12 mouse cellular contexts compared by ENCODE assay signal in the genomic region with DNA sequence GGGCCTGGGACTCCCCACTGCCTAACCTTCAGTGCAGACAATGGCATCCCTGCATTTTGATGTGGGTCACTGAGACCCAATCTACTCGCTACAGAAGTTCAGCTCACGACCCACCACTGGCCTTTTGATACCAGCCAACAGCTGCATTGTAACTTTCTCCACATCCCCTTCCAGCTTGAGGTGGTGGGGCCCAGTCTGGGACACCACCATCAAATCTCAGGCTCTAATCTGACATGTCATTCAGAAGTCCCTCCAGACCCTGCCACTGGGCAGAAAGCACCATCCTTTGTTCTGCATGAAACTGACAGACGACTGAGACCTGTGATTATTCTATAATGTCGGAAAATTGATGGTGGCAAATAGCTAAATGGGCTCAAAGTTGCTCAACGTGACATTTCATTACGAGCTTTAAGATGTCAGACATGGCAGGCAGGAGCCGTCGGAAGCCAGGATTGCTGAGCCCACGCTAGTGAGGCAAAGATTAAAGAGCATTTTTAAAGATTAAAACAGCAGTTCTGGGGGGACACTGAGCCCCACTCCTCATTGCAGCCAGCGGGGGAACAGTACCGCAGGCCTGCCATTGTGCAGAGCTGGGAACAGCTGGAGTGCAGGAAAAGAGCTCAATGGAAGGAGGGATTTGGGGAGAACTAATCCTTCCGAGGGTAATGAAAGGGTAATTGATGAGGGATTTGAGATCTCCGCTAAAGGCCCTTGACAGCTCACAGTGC. TPM values are rescaled to one million over a fixed set of nuclear protein-coding genes. Genes with fewer than 3 reads are reported as not detected.
DNase-seq lines count a peak whose midpoint lies in the region; ATAC-seq lines count a peak whose summit lies in the region.
"Had no signal": no experiment of that assay in that cellular context is flagged by ENCODE, and none has a peak within 500 bp of the region (broad histone marks: within the 10 kb centered on the region; RNA-seq: fewer than 3 reads in every experiment).

No protein-coding gene starts in this region.

- WGBS in embryonic facial prominence, embryonic 13.5 days: 19% methylated on average over 13 of the region's 13 CpGs
- WGBS in hindbrain, embryonic 13.5 days: 13% methylated on average over 13 of the region's 13 CpGs

- H3K36me3 ChIP-seq in embryonic facial prominence, embryonic 13.5 days: no peaks in the 10 kb centered on the region
- H3K36me3 ChIP-seq in hindbrain, embryonic 13.5 days: no peaks in the 10 kb centered on the region

- H3K27ac ChIP-seq in embryonic facial prominence, embryonic 13.5 days: peak overlapping the region; percentile 48
- H3K27ac ChIP-seq in hindbrain, embryonic 13.5 days: peak overlapping the region; percentile 80

- no peak overlapping the region for H3K9ac ChIP-seq in embryonic facial prominence, embryonic 13.5 days
- 0 out of 2 replicates have a peak overlapping the region, but pooled peaks have one; percentile 6 for H3K9ac ChIP-seq in hindbrain, embryonic 13.5 days
- H3K9ac ChIP-seq: liver, postnatal 0 days had no signal

- 0 out of 2 replicates have a peak, but pooled peaks have one; percentile 16 for ATAC-seq in embryonic facial prominence, embryonic 13.5 days (ENCODE audit: insufficient number of reproducible peaks, insufficient read depth, low FRiP score, low TSS enrichment, low read depth)
- peak; percentile 78 for ATAC-seq in hindbrain, embryonic 13.5 days (ENCODE audit: low FRiP score)
- ATAC-seq: liver, postnatal 0 days had no signal

- H3K4me3 ChIP-seq in embryonic facial prominence, embryonic 13.5 days: no peak overlapping the region
- no peak overlapping the region for H3K4me3 ChIP-seq in hindbrain, embryonic 13.5 days
- H3K4me3 ChIP-seq: myocyte had no signal

- DNase-seq in embryo, embryonic 10 days (ENCODE audit: low spot score): peak; percentile 51
- peak; percentile 15 for DNase-seq in neural tube, embryonic 10.5 days (ENCODE audit: extremely low spot score, low spot score)
- no peak for DNase-seq in cerebellum, adult 8-10 months
- DNase-seq in left cerebral cortex, adult 11 months (ENCODE audit: low spot score): no peak
- DNase-seq in frontal cortex, adult 2 months (ENCODE audit: extremely low spot score in 1 of 2, low spot score in 1 of 2): no peak
- no peak for DNase-seq in frontal cortex, postnatal 25 days (ENCODE audit: low spot score in 2 of 2)
- DNase-seq: kidney, postnatal 25 days; liver, postnatal 0 days; right cerebral cortex, postnatal 25 days had no signal

- no peaks in the 10 kb centered on the region for H3K9me3 ChIP-seq in embryonic facial prominence, embryonic 13.5 days
- no peaks in the 10 kb centered on the region for H3K9me3 ChIP-seq in hindbrain, embryonic 13.5 days

- peaks cover 6% of the 10 kb centered on the region; the same call in 1 of the 2 replicates for H3K27me3 ChIP-seq in embryonic facial prominence, embryonic 13.5 days
- H3K27me3 ChIP-seq in hindbrain, embryonic 13.5 days: peaks cover 49% of the 10 kb centered on the region

- no peak overlapping the region for H3K4me2 ChIP-seq in embryonic facial prominence, embryonic 13.5 days
- no peak overlapping the region for H3K4me2 ChIP-seq in hindbrain, embryonic 13.5 days

- H3K4me1 ChIP-seq in embryonic facial prominence, embryonic 13.5 days: peaks cover 24% of the 10 kb centered on the region
- peaks cover 43% of the 10 kb centered on the region for H3K4me1 ChIP-seq in hindbrain, embryonic 13.5 days (replicated peaks)

RNA-seq across cellular contexts. Expression of gene Fadd, which starts 45.5 kb away (rescaled TPM):
- 9.6 and 10.0 TPM in 2 replicates for polyA plus RNA-seq in embryonic facial prominence, embryonic 13.5 days (2015; fragmentation: Nextera tagmentation; extraction: Ambion mirVana)
- polyA plus RNA-seq in hindbrain, embryonic 13.5 days (2015; fragmentation: Nextera tagmentation; extraction: Ambion mirVana): 5.1 and 5.4 TPM in 2 replicates
- polyA plus RNA-seq in frontal cortex, adult 2 months (2012; rRNA removed): 2.5 and 2.6 TPM in 2 replicates

Comparison
In these comparisons a context has a peak if more than half of its experiments do, and no peak if none do; other contexts are left out.
1. DNase-seq: peak in embryo, embryonic 10 days (single experiment) and neural tube, embryonic 10.5 days (single experiment); none in cerebellum, adult 8-10 months (single experiment), left cerebral cortex, adult 11 months (single experiment), frontal cortex, adult 2 months (0 of 2) and frontal cortex, postnatal 25 days (0 of 2).